Mouse (Mus musculus): Measurements from ENCODE around the gene Tnfrsf4. TPM values are rescaled to one million over a fixed set of nuclear protein-coding genes. Genes with fewer than 3 reads are reported as not detected.

The Tnfrsf4 gene
- 2.6 TPM in 1 of 2 replicates, not detected in the other for total RNA-seq (2014; rRNA removed)
- polyA plus RNA-seq (2015; fragmentation: Nextera tagmentation; extraction: Ambion mirVana), result 0.47 and 0.49 TPM in 2 replicates

- DNase-seq (ENCODE audit: low spot score) (no peak), ATAC-seq (no peak)
- H3K4me2 ChIP-seq (ENCODE audit: low read depth, low read length), result no peak within 1 kb of the TSS
- TF ChIP-seq CTCF (IDR thresholded peaks at IDR 0.05; ENCODE audit: low read depth), result no peak
- no peak within 1 kb of the TSS for H3K27ac ChIP-seq
- WGBS, result 89% methylated on average over 8 of the region's 8 CpGs
- no peaks in the 10 kb centered on the region for H3K9me3 ChIP-seq (ENCODE audit: low read length)
- no peak within 1 kb of the TSS for H3K9ac ChIP-seq (replicated peaks; ENCODE audit: low read length)
- no peaks in the 10 kb centered on the region for H3K4me1 ChIP-seq (ENCODE audit: insufficient read depth, low read length)
- H3K27me3 ChIP-seq (ENCODE audit: insufficient read depth, low read length), result no peaks in the 10 kb centered on the region
- H3K4me3 ChIP-seq (ENCODE audit: low read length), result no peak within 1 kb of the TSS
- H3K36me3 ChIP-seq (ENCODE audit: insufficient read depth, low read length), result peaks cover 38% of the 10 kb centered on the region
Observed at GRCm38 (mm10) chr4:156013637-156014036, at the start of gene Tnfrsf4. Tnfrsf4 (plus strand) TSS chr4:156013843.

- Histone ChIP-seq H3K4me1 (ENCODE audit: insufficient read depth, low read length) (no peaks in the 10 kb centered on the region; the same call in 1 of the 2 replicates), H3K9me3 (ENCODE audit: low read length) (no peaks in the 10 kb centered on the region), H3K4me2 (ENCODE audit: low read depth, low read length) (no peak overlapping the region), H3K36me3 (ENCODE audit: insufficient read depth, low read length) (peaks cover 5% of the 10 kb centered on the region; the same call in 1 of the 2 replicates), H3K27me3 (ENCODE audit: insufficient read depth, low read length) (no peaks in the 10 kb centered on the region), H3K27ac (no peak overlapping the region), H3K9ac (replicated peaks; ENCODE audit: low read length) (no peak overlapping the region), H3K4me3 (ENCODE audit: low read length) (no peak overlapping the region)
- no peak for DNase-seq (ENCODE audit: low spot score)
- TF ChIP-seq CTCF (IDR thresholded peaks at IDR 0.05; ENCODE audit: low read depth), result no peak
- 94% methylated on average over 11 of the region's 11 CpGs for WGBS
- ATAC-seq, result no peak
Observed at GRCm38 (mm10) chr4:155964396-155964795, 49.2 kb upstream of the Tnfrsf4 start.

- Histone ChIP-seq H3K4me1 (ENCODE audit: insufficient read depth, low read length) (no peaks in the 10 kb centered on the region), H3K27me3 (ENCODE audit: insufficient read depth, low read length) (no peaks in the 10 kb centered on the region), H3K9ac (replicated peaks; ENCODE audit: low read length) (no peak overlapping the region), H3K36me3 (ENCODE audit: insufficient read depth, low read length) (peaks cover 5% of the 10 kb centered on the region; the same call in 1 of the 2 replicates), H3K4me2 (ENCODE audit: low read depth, low read length) (no peak overlapping the region), H3K9me3 (ENCODE audit: low read length) (no peaks in the 10 kb centered on the region), H3K27ac (no peak overlapping the region), H3K4me3 (ENCODE audit: low read length) (no peak overlapping the region)
- 86% methylated on average over 13 of the region's 13 CpGs for WGBS
- DNase-seq (ENCODE audit: low spot score), result no peak
- TF ChIP-seq CTCF (IDR thresholded peaks at IDR 0.05; ENCODE audit: low read depth), result no peak
- ATAC-seq, result no peak
Observed at GRCm38 (mm10) chr4:155969043-155969653, 44.5 kb upstream of the Tnfrsf4 start.

DNA sequence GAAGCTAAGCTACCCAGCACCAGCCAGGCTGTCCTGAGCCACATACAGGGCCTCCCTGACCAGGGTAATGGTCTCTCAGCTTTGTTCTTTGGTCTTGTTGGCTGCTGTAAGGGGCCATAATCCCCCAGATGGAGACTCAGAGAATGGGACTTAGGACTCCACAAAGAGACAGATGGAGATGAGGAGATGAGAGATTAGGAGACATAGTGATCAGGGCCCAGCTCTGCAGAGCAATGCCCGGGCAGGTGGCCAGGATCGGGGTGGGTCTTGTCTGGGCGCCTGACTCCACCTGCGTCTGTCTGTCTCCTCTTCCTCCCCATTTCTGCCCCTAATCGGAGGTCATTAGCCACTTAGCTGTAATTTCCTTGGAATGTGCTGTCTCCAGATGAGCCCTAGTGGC is 43.4 kb upstream of the Tnfrsf4 start:
- Histone ChIP-seq H3K27ac (no peak overlapping the region), H3K4me2 (ENCODE audit: low read depth, low read length) (no peak overlapping the region), H3K4me1 (ENCODE audit: insufficient read depth, low read length) (no peaks in the 10 kb centered on the region), H3K36me3 (ENCODE audit: insufficient read depth, low read length) (no peaks in the 10 kb centered on the region; the same call in 1 of the 2 replicates), H3K4me3 (ENCODE audit: low read length) (no peak overlapping the region), H3K9me3 (ENCODE audit: low read length) (no peaks in the 10 kb centered on the region), H3K9ac (replicated peaks; ENCODE audit: low read length) (no peak overlapping the region), H3K27me3 (ENCODE audit: insufficient read depth, low read length) (no peaks in the 10 kb centered on the region)
- TF ChIP-seq CTCF (IDR thresholded peaks at IDR 0.05; ENCODE audit: low read depth), result no peak
- 77% methylated on average over 5 of the region's 5 CpGs for WGBS
- DNase-seq (ENCODE audit: low spot score) (no peak), ATAC-seq (no peak)

- Histone ChIP-seq H3K4me3 (ENCODE audit: low read length) (no peak overlapping the region), H3K9ac (replicated peaks; ENCODE audit: low read length) (no peak overlapping the region), H3K27ac (no peak overlapping the region), H3K27me3 (ENCODE audit: insufficient read depth, low read length) (no peaks in the 10 kb centered on the region), H3K4me1 (ENCODE audit: insufficient read depth, low read length) (no peaks in the 10 kb centered on the region), H3K4me2 (ENCODE audit: low read depth, low read length) (no peak overlapping the region), H3K36me3 (ENCODE audit: insufficient read depth, low read length) (no peaks in the 10 kb centered on the region), H3K9me3 (ENCODE audit: low read length) (no peaks in the 10 kb centered on the region)
- DNase-seq (ENCODE audit: low spot score) (no peak), ATAC-seq (no peak)
- WGBS, result 58% methylated on average over 6 of the region's 6 CpGs
- TF ChIP-seq CTCF (IDR thresholded peaks at IDR 0.05; ENCODE audit: low read depth), result no peak
Observed at GRCm38 (mm10) chr4:155972651-155973050, 41.0 kb upstream of the Tnfrsf4 start.

- WGBS, result 89% methylated on average over 2 of the region's 2 CpGs
- no peak overlapping the region for H3K4me2 ChIP-seq (ENCODE audit: low read depth, low read length)
- no peak for TF ChIP-seq CTCF (IDR thresholded peaks at IDR 0.05; ENCODE audit: low read depth)
Observed at GRCm38 (mm10) chr4:155973239-155973638, 40.4 kb upstream of the Tnfrsf4 start.

DNA sequence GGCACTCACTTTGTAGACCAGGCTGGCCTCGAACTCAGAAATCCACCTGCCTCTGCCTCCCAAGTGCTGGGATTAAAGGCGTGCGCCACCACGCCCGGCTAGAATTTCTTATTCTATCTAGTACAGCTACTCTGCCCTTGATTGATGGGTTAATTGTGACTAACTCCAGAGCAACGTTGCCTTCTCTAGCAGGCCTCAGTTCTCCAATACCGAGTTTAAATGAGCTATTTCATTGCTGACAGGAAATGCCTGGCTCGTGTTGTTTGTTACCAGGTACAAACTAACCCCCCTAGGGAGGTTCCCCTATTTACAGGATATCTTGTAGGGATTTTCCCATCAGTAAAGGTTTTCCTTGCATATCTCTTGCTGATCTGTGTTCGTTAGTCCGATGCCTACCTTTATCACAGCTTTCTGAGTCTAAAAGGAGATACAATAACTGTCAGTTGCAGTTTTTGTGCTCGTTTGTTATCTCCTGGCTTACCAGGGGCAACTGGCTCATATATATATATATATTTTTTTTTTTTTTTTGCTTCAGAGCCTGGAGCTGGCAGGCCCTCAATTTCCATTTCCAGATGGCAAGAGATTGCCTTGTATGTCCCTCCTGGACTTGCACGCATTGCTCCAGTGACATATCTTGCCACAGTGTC is 32.1 kb upstream of the Tnfrsf4 start:
- Histone ChIP-seq H3K4me2 (ENCODE audit: low read depth, low read length) (no peak overlapping the region), H3K9ac (replicated peaks; ENCODE audit: low read length) (no peak overlapping the region), H3K36me3 (ENCODE audit: insufficient read depth, low read length) (no peaks in the 10 kb centered on the region), H3K27ac (no peak overlapping the region), H3K9me3 (ENCODE audit: low read length) (no peaks in the 10 kb centered on the region), H3K27me3 (ENCODE audit: insufficient read depth, low read length) (no peaks in the 10 kb centered on the region), H3K4me3 (ENCODE audit: low read length) (no peak overlapping the region), H3K4me1 (ENCODE audit: insufficient read depth, low read length) (no peaks in the 10 kb centered on the region)
- no peak for ATAC-seq
- no peak for TF ChIP-seq CTCF (IDR thresholded peaks at IDR 0.05; ENCODE audit: low read depth)
- no peak for DNase-seq (ENCODE audit: low spot score)
- 79% methylated on average over 12 of the region's 12 CpGs for WGBS

More at GRCm38 (mm10) chr4:155973239-155973638, 40.4 kb upstream of the Tnfrsf4 start:
- H3K27me3 ChIP-seq (ENCODE audit: insufficient read depth, low read length), result no peaks in the 10 kb centered on the region
- ATAC-seq (no peak), DNase-seq (ENCODE audit: low spot score) (no peak)
- no peaks in the 10 kb centered on the region for H3K36me3 ChIP-seq (ENCODE audit: insufficient read depth, low read length)
- H3K9ac ChIP-seq (replicated peaks; ENCODE audit: low read length), result no peak overlapping the region
- H3K4me3 ChIP-seq (ENCODE audit: low read length), result no peak overlapping the region
- H3K27ac ChIP-seq, result no peak overlapping the region
- no peaks in the 10 kb centered on the region for H3K4me1 ChIP-seq (ENCODE audit: insufficient read depth, low read length)
- H3K9me3 ChIP-seq (ENCODE audit: low read length), result no peaks in the 10 kb centered on the region

Measured in hindbrain, postnatal 0 days (tissue).